Mouse (Mus musculus) mesoderm, embryonic 11.5 days (tissue): ENCODE measurements around the gene Plppr1.

Experiments
- DNase-seq: peaks from one replicate; pipeline ENCODE4 v3.0.0-alpha.2; 2012; ENCODE audit warnings: low read depth, low spot score

Plppr1 gene

DNA sequence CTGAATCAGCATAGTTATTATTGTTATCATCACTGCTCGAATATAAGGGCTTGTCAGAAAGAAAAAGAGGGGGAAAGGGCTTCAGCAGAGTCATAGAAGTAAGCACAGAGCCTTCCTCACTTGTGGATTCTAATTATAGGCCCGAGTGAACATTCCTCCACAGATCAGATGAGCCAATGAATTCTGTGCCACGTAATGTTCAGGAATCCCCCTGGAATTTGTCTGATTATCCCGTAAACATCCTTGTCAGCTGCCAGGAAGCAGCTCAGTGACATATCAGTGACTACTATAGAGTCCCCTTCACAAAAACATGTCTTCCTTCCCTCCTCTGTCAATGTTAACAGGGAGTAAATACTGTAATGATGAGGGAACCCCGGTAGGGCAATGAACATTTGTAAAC is 50.9 kb downstream of the Plppr1 start:
- DNase-seq, result peak; percentile 17

DNA sequence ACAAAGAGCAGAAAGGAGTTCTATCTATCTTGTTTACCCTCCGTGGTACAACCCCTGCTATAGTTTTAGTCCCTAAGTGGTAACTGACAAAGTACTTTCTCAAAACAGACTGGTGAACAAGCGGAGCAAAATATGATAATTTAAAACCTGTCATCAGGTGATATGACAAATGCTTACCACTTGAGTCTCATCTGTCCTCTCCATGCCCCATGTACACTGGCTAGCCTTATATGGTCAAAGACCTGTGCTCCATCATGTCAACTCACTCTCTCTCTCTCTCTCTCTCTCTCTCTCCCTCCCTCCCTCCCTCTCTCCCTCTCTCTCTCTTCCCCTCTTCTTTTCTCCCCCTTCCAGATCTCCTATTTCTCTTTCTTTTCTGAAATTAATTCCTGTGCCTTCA is 59.8 kb downstream of the Plppr1 start:
- no peak for DNase-seq

GRCm38 (mm10) chr4:49144798-49145197 is 85.7 kb downstream of the Plppr1 start:
- peak; percentile 23 for DNase-seq

DNA sequence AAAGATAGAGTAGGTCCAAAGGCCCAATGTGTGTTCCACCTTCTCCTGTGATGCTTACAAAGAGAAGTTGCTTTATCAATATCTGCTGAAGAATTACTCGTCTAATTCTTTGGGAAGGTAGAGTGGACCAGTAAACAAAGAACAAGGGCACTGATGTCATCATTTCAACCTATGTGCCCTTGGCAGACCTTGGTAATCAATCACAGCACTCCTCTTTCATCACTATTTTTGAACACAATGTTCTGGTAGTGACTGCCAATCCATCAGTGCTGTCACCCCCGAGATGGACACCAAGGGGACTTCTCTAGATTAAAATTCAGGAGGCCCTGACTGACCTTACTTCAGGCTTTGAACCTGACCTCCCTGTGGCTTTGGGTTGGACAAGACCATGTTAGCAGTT is 89.7 kb downstream of the Plppr1 start:
- no peak for DNase-seq

GRCm38 (mm10) chr4:49149251-49149650 is 90.2 kb downstream of the Plppr1 start:
- DNase-seq, result no peak

DNA sequence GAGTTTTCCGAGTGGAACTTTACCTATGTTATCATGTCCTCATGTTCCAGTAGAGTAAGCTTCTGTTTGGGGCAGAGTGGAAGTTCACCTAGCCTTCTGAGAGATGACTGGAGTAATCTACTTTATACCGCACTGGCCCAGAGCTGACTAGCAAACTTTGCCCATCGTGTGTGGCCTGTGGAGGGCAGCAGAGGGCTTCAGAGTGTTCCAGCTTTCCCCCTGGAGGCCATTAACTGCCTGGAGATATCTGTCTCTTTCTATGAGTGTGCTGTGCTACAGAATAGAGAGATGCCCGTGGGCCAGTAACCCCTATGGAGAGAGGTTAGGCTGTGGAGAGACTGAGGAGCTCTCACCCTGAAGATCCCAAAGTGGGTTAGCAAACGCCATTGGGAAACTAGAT is 94.8 kb downstream of the Plppr1 start:
- DNase-seq, result peak; percentile 53

DNA sequence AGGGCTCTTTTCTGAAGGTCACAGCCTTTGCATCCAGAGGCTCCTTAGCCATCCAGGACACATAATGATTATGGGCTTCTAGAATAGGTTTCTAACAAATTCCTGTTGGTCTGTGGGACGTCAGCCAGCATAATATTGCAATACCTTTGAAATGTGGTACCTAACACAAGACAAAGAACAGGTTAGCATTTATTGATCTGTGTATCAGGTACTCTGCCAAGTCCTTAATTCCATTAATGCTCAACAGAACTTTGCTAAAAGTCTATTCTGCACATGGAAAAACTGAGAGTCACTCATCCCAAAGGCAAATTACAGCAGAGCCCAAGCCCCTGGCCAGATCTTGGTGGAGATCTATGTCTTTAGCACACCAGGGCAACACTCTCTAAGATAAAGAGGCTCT is 97.7 kb downstream of the Plppr1 start:
- no peak for DNase-seq

DNA sequence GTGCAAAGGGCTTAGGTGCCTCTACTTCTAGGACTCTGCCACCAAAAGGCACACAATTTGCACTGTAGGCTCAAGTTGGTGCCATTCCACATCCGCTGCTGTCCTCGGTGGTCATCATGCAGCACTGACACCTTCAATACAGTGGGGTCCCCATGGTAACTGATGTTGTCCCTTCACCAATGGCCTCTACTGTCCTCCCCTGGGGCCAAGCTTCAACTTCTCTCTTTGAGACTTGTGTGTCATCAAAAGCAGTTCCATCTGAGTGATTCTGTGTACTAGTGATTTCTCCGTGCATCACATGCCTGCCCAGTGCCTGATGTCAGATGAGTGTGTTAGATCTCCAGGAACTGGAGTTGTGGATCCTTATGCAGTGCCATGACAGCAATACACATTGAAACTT is 104.2 kb downstream of the Plppr1 start:
- no peak for DNase-seq

GRCm38 (mm10) chr4:49166391-49166790 is 107.3 kb downstream of the Plppr1 start:
- DNase-seq, result no peak

- DNase-seq, result no peak
Observed at GRCm38 (mm10) chr4:49167030-49167429, 108.0 kb downstream of the Plppr1 start.

- DNase-seq, result no peak
Observed at GRCm38 (mm10) chr4:49169498-49169897, 110.4 kb downstream of the Plppr1 start.

DNA sequence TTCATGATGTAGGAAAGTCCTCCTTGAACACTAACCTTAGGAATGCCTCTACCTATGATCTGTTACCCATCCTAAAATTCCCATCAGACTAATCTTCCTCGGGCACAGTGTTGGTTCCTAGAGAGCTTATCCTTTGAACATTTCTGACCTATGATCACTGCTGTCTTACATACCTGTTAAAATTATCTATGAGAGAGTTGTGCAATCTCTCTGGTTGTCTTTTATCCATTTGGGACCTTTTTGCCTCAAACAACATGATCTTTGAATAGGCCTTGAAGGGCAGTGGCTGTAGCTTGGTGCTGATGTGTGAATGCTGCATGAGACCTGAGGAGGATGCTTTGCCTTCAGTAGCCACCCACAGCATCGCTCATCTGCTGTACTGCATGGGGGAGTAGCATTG is 119.0 kb downstream of the Plppr1 start:
- DNase-seq, result no peak

GRCm38 (mm10) chr4:49178891-49179290 is 119.8 kb downstream of the Plppr1 start:
- no peak for DNase-seq

DNA sequence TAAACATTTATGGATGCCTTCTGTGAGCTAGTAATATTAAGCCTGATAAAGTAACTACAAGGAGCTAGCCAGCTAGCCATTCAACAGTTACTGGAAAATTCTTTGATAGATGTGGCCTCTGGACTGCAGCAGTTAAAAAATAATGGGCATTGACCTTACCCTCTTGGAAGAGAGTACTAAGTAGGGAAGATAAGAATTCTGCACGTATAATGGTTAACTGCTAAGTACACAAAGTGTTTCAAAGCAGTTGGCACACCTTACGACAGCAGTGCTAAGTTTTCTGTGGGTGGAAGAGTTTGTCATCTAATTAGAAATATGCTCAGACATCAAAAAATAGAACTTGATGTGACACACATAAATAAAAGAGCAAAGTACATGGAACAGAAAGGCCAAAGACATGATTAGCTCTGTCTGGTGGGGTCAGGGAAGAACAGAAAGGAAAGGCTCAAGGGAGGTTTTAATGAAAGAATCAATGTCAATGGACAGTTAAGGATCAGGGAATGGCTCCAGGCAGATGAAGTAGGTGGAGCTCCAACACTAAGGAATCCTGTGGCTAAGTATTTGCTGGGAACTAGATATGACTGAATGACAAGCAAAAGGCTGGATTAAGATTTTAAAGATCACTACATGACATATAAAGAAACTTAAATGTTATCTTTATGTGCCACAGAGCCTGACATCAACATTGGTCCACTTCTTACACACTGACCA is 120.6 kb downstream of the Plppr1 start:
- DNase-seq, result no peak

GRCm38 (mm10) chr4:49189991-49190526 is 131.0 kb downstream of the Plppr1 start:
- DNase-seq, result peak; percentile 11

- DNase-seq, result no peak
Observed at GRCm38 (mm10) chr4:49197125-49197747, 138.2 kb downstream of the Plppr1 start.

- DNase-seq, result no peak
Observed at GRCm38 (mm10) chr4:49210457-49210856, 151.4 kb downstream of the Plppr1 start.

- no peak for DNase-seq
Observed at GRCm38 (mm10) chr4:49211582-49211981, 152.5 kb downstream of the Plppr1 start.

GRCm38 (mm10) chr4:49212616-49213544 is 153.8 kb downstream of the Plppr1 start:
- DNase-seq, result no peak

DNA sequence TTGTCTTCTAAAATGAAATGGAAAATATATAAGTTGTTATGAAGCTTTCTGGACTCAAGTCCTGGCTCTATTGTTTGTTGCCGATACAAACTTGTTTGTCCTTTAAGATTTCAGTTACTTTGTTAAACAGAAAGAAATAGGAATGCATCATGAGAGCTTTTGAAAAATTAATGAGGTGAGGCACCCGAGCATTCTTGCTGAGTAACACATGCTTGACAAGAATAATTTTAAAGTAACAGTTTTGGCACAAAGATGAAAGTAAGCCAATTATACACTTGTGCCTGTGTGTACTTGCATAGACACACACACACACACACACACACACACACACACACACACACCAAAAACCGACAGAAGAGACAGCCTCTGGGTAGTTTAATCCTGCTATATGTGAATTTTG is 155.3 kb downstream of the Plppr1 start:
- DNase-seq, result no peak

- DNase-seq, result peak; percentile 4
Observed at GRCm38 (mm10) chr4:49223501-49223900, 164.4 kb downstream of the Plppr1 start.

DNA sequence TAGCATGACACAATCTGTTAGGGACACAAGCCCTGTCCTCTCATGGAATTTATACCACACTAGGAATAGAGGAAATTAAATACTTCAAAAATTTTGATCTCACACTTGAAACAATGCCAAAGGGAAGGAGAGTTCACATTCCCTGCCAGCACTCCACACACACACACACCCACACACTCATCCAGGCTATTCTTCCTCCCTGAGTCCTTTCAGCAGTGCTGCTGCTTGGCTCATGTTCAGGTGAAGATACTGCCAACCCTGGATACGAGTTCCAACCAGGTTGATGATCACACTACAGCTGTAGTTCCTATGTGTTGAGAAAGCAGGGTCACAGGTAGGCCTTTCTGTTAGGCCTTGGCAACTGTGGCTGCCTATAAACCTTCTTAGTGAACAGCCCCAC is 165.9 kb downstream of the Plppr1 start:
- no peak for DNase-seq
